Mouse (Mus musculus): ENCODE results near the gene Dagla. TPM values are rescaled to one million over a fixed set of nuclear protein-coding genes. Genes with fewer than 3 reads are reported as not detected.

The Dagla gene
- total and polyA plus RNA-seq, 3 experiments, result 0.11 TPM; not detected in 2

GRCm38 (mm10) chr19:10213796-10214471 is 90.7 kb downstream of the Dagla start:
- ATAC-seq (ENCODE audit: extremely low read depth, insufficient number of reproducible peaks, low FRiP score, poor library complexity, severe bottlenecking), result no peak
- Histone ChIP-seq H3K4me1 (ENCODE audit: insufficient read depth, low read depth, low read length) (peaks cover 28% of the 10 kb centered on the region), H3K4me3 (ENCODE audit: low read depth, low read length) (no peak overlapping the region), H3K27me3 (ENCODE audit: insufficient read depth, low read length) (peaks cover 38% of the 10 kb centered on the region), H3K36me3 (replicated peaks) (peaks cover 43% of the 10 kb centered on the region), H3K9me3 (replicated peaks) (no peaks in the 10 kb centered on the region)
- DNase-seq (ENCODE audit: low spot score), result no peak
- TF ChIP-seq GATA1 (IDR thresholded peaks at IDR 0.05; ENCODE audit: borderline replicate concordance, low read length) (no peak), TAL1 (conservative IDR thresholded peaks at IDR 0.05; ENCODE audit: low read depth, low read length) (no peak), GATA2 (IDR thresholded peaks at IDR 0.05; ENCODE audit: borderline replicate concordance, low read depth, low read length) (no peak)

- Histone ChIP-seq H3K27me3 (ENCODE audit: insufficient read depth, low read length) (peaks cover 13% of the 10 kb centered on the region), H3K4me3 (ENCODE audit: low read depth, low read length) (no peak overlapping the region), H3K36me3 (replicated peaks) (peaks cover 73% of the 10 kb centered on the region), H3K4me1 (ENCODE audit: insufficient read depth, low read depth, low read length) (peaks cover 36% of the 10 kb centered on the region), H3K9me3 (replicated peaks) (no peaks in the 10 kb centered on the region)
- ATAC-seq (ENCODE audit: extremely low read depth, insufficient number of reproducible peaks, low FRiP score, poor library complexity, severe bottlenecking) (no peak), DNase-seq (ENCODE audit: low spot score) (no peak)
- no peak for TF ChIP-seq CTCF (IDR thresholded peaks at IDR 0.05; ENCODE audit: low read depth, low read length)
- no peak for TF ChIP-seq TAL1 (conservative IDR thresholded peaks at IDR 0.05; ENCODE audit: low read depth, low read length)
- no peak for TF ChIP-seq GATA2 (IDR thresholded peaks at IDR 0.05; ENCODE audit: borderline replicate concordance, low read depth, low read length)
- TF ChIP-seq POLR2AphosphoS5 (IDR thresholded peaks at IDR 0.05; ENCODE audit: insufficient replicate concordance, low read depth, low read length), result no peak
- no peak for TF ChIP-seq GATA1 (IDR thresholded peaks at IDR 0.05; ENCODE audit: borderline replicate concordance, low read length)
Measured at GRCm38 (mm10) chr19:10210885-10211284, 93.8 kb downstream of the Dagla start.

GRCm38 (mm10) chr19:10208851-10209250 is 95.8 kb downstream of the Dagla start:
- Histone ChIP-seq H3K9me3 (replicated peaks) (no peaks in the 10 kb centered on the region), H3K36me3 (replicated peaks) (peaks cover 83% of the 10 kb centered on the region), H3K27me3 (ENCODE audit: insufficient read depth, low read length) (no peaks in the 10 kb centered on the region), H3K4me1 (ENCODE audit: insufficient read depth, low read depth, low read length) (peaks cover 51% of the 10 kb centered on the region), H3K4me3 (ENCODE audit: low read depth, low read length) (no peak overlapping the region)
- ATAC-seq (ENCODE audit: extremely low read depth, insufficient number of reproducible peaks, low FRiP score, poor library complexity, severe bottlenecking), result no peak
- TF ChIP-seq TAL1 (conservative IDR thresholded peaks at IDR 0.05; ENCODE audit: low read depth, low read length) (no peak), GATA2 (IDR thresholded peaks at IDR 0.05; ENCODE audit: borderline replicate concordance, low read depth, low read length) (no peak), CTCF (IDR thresholded peaks at IDR 0.05; ENCODE audit: low read depth, low read length) (no peak), POLR2AphosphoS5 (IDR thresholded peaks at IDR 0.05; ENCODE audit: insufficient replicate concordance, low read depth, low read length) (no peak), GATA1 (IDR thresholded peaks at IDR 0.05; ENCODE audit: borderline replicate concordance, low read length) (no peak)
- no peak for DNase-seq (ENCODE audit: low spot score)

- no peak for DNase-seq (ENCODE audit: low spot score)
- Histone ChIP-seq H3K4me3 (ENCODE audit: low read depth, low read length) (peak overlapping the region; percentile 75; the same call in 1 of the 2 replicates), H3K4me1 (ENCODE audit: insufficient read depth, low read depth, low read length) (peaks cover 50% of the 10 kb centered on the region), H3K9me3 (replicated peaks) (no peaks in the 10 kb centered on the region), H3K36me3 (replicated peaks) (peaks cover 74% of the 10 kb centered on the region), H3K27me3 (ENCODE audit: insufficient read depth, low read length) (no peaks in the 10 kb centered on the region)
- no peak for ATAC-seq (ENCODE audit: extremely low read depth, insufficient number of reproducible peaks, low FRiP score, poor library complexity, severe bottlenecking)
- TF ChIP-seq GATA1 (IDR thresholded peaks at IDR 0.05; ENCODE audit: borderline replicate concordance, low read length), result no peak
- TF ChIP-seq POLR2AphosphoS5 (IDR thresholded peaks at IDR 0.05; ENCODE audit: insufficient replicate concordance, low read depth, low read length), result no peak
- TF ChIP-seq GATA2 (IDR thresholded peaks at IDR 0.05; ENCODE audit: borderline replicate concordance, low read depth, low read length), result no peak
- TF ChIP-seq TAL1 (conservative IDR thresholded peaks at IDR 0.05; ENCODE audit: low read depth, low read length), result no peak
- no peak for TF ChIP-seq CTCF (IDR thresholded peaks at IDR 0.05; ENCODE audit: low read depth, low read length)
Measured at GRCm38 (mm10) chr19:10205051-10205450, 99.6 kb downstream of the Dagla start.

GRCm38 (mm10) chr19:10204616-10205001 is 100.1 kb downstream of the Dagla start:
- peak; percentile 49 for DNase-seq (ENCODE audit: low spot score)
- Histone ChIP-seq H3K4me1 (ENCODE audit: insufficient read depth, low read depth, low read length) (peaks cover 52% of the 10 kb centered on the region), H3K9me3 (replicated peaks) (no peaks in the 10 kb centered on the region), H3K27me3 (ENCODE audit: insufficient read depth, low read length) (no peaks in the 10 kb centered on the region), H3K4me3 (ENCODE audit: low read depth, low read length) (peak overlapping the region; percentile 75), H3K36me3 (replicated peaks) (peaks cover 74% of the 10 kb centered on the region)
- no peak for ATAC-seq (ENCODE audit: extremely low read depth, insufficient number of reproducible peaks, low FRiP score, poor library complexity, severe bottlenecking)
- TF ChIP-seq TAL1 (conservative IDR thresholded peaks at IDR 0.05; ENCODE audit: low read depth, low read length), result no peak
- no peak for TF ChIP-seq GATA1 (IDR thresholded peaks at IDR 0.05; ENCODE audit: borderline replicate concordance, low read length)
- TF ChIP-seq GATA2 (IDR thresholded peaks at IDR 0.05; ENCODE audit: borderline replicate concordance, low read depth, low read length), result no peak
- TF ChIP-seq POLR2AphosphoS5 (IDR thresholded peaks at IDR 0.05; ENCODE audit: insufficient replicate concordance, low read depth, low read length), result no peak
- TF ChIP-seq CTCF (IDR thresholded peaks at IDR 0.05; ENCODE audit: low read depth, low read length), result no peak

- no peaks in the 10 kb centered on the region for H3K9me3 ChIP-seq (replicated peaks)
- H3K4me3 ChIP-seq (ENCODE audit: low read depth, low read length), result peak within 1 kb of the TSS; percentile 75
- DNase-seq (ENCODE audit: low spot score) (peak; percentile 85), ATAC-seq (ENCODE audit: extremely low read depth, insufficient number of reproducible peaks, low FRiP score, poor library complexity, severe bottlenecking) (peak; percentile 62; the same call in 1 of the 2 replicates)
- peaks cover 56% of the 10 kb centered on the region for H3K4me1 ChIP-seq (ENCODE audit: insufficient read depth, low read depth, low read length)
- H3K27me3 ChIP-seq (ENCODE audit: insufficient read depth, low read length), result no peaks in the 10 kb centered on the region
- no peak for TF ChIP-seq CTCF (IDR thresholded peaks at IDR 0.05; ENCODE audit: low read depth, low read length)
- no peak for TF ChIP-seq POLR2AphosphoS5 (IDR thresholded peaks at IDR 0.05; ENCODE audit: insufficient replicate concordance, low read depth, low read length)
- TF ChIP-seq GATA1 (IDR thresholded peaks at IDR 0.05; ENCODE audit: borderline replicate concordance, low read length), result no peak
- TF ChIP-seq TAL1 (conservative IDR thresholded peaks at IDR 0.05; ENCODE audit: low read depth, low read length), result no peak
- TF ChIP-seq GATA2 (IDR thresholded peaks at IDR 0.05; ENCODE audit: borderline replicate concordance, low read depth, low read length), result no peak
- peaks cover 74% of the 10 kb centered on the region for H3K36me3 ChIP-seq (replicated peaks)
Measured at GRCm38 (mm10) chr19:10203848-10204615, 100.6 kb downstream of the Dagla start, which contains the start of the genes Tmem258 and Fen1. Gene Tmem258 (plus strand): TSS chr19:10204014. Gene Fen1 (minus strand): TSS chr19:10204169.

All from G1E (cell line).